Mouse (Mus musculus) lung, adult 2 months (tissue): ENCODE measurements around the gene Slc22a18. TPM values are rescaled to one million over a fixed set of nuclear protein-coding genes. Genes with fewer than 3 reads are reported as not detected.
A peak's percentile ranks its signal among the peaks of the same experiment; 100 is the strongest.

Experiments
- DNase-seq: peaks from one replicate; pipeline ENCODE4 v3.0.0; 2022
- H3K4me1 ChIP-seq: fragments of 200-500 bp; 2 replicates; pipeline ENCODE4 v1.6.1; 2011; ENCODE audit warnings: low read length; ENCODE audit not compliant: control insufficient read depth, insufficient read depth
- H3K4me3 ChIP-seq: fragments of 200-500 bp; replicated peaks from 2 replicates; pipeline ENCODE3; 2011; ENCODE audit warnings: low read depth, mild to moderate bottlenecking, control low read depth, low read length; ENCODE audit errors: extremely low read depth
- CTCF ChIP-seq: fragments of 200-500 bp; IDR thresholded peaks from 2 replicates; pipeline ENCODE4 v1.5.1; 2011; ENCODE audit warnings: mild to moderate bottlenecking, low read length, control low read depth; ENCODE audit not compliant: insufficient read depth
- POLR2A ChIP-seq: fragments of 200-500 bp; IDR thresholded peaks from 2 replicates; pipeline ENCODE4 v1.6.1; 2011; ENCODE audit warnings: low read depth, mild to moderate bottlenecking, control low read depth, low read length, borderline replicate concordance; ENCODE audit errors: extremely low read depth
- WGBS: fragments of 180-500 bp; shearing (Covaris S2); methylation state at CpG from one replicate; pipeline ENCODE4 v1.1.7; 2018; 5-methylcytosine and 5-hydroxymethylcytosine counted together
- polyA plus RNA-seq: library from polyadenylated mRNA; depleted of rRNA; stranded (reverse); fragments of >200 nt; gene quantifications from 2 replicates; pipeline ENCODE4 v1.2.3, GENCODE M21; 2012

The Slc22a18 gene
- polyA plus RNA-seq, 1 experiment = 29.1 TPM

DNA sequence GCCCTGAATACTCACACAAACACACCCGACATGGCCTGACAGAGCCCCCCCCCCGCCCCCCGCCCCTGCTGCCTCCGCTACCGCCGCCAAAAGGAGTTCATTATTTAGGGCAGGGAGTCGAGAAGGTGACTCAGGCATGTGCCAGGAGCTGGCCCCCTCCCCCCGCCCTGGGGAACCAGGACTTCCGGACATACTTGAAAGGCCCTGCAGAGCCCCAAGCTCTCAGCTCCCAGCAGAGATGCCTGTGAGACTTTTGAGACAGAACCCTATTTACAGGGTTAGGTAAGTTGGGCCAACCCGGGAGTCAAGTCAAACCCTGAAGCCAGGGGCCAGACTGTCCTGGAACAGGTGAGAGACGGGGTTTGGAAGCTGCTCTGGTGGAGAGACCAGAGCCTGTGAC lies 11.6 kb upstream of the Slc22a18 start:
- H3K4me1 ChIP-seq = peaks cover 4% of the 10 kb centered on the region; the same call in 1 of the 2 replicates
- no peak overlapping the region for H3K4me3 ChIP-seq
- TF ChIP-seq POLR2A (no peak), CTCF (no peak)
- DNase-seq = no peak
- 49% methylated on average over 11 of the region's 11 CpGs for WGBS

GRCm38 (mm10) chr7:143462516-143462915 lies 11.0 kb upstream of the Slc22a18 start:
- Histone ChIP-seq H3K4me3 (no peak overlapping the region), H3K4me1 (peaks cover 4% of the 10 kb centered on the region; the same call in 1 of the 2 replicates)
- TF ChIP-seq POLR2A (no peak), CTCF (no peak)
- WGBS = 84% methylated on average over 5 of the region's 5 CpGs
- DNase-seq = no peak

DNA sequence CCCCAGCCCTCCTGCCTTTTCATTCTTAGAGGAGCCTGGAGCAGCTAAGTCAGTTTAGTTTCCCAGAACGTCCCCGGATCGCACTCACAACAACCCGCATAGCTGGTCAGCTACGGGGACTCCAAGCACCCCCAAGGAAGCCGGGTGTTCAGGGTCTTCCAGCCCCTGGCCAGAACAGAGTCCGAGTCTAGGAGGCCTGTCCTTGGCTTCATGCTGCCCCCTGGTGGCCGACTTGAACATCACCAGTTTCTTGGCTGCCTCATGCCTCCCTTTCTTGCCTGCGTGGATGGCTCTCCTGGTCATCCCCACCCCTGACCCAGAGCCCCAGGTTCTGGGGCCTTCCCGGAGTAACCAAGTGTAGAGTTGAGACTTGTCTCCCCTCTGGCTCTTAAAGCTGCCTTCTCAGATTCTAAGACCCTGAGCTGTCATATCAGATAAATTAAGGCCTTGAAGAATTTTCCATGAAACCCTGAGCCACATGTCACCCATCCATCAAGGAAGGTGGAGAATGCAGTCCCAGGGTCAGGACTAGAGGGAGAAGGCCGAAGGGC lies 9.6 kb upstream of the Slc22a18 start:
- DNase-seq = peak; percentile 85
- TF ChIP-seq CTCF = peak; percentile 90
- no peak for TF ChIP-seq POLR2A
- WGBS = 29% methylated on average over 11 of the region's 11 CpGs
- H3K4me1 ChIP-seq = peaks cover 4% of the 10 kb centered on the region; the same call in 1 of the 2 replicates
- no peak overlapping the region for H3K4me3 ChIP-seq

GRCm38 (mm10) chr7:143464811-143465560 lies 8.6 kb upstream of the Slc22a18 start:
- no peak for TF ChIP-seq POLR2A
- no peak for TF ChIP-seq CTCF
- H3K4me1 ChIP-seq = peaks cover 4% of the 10 kb centered on the region; the same call in 1 of the 2 replicates
- no peak overlapping the region for H3K4me3 ChIP-seq
- peak; percentile 31 for DNase-seq
- 16% methylated on average over 56 of the region's 56 CpGs for WGBS

DNA sequence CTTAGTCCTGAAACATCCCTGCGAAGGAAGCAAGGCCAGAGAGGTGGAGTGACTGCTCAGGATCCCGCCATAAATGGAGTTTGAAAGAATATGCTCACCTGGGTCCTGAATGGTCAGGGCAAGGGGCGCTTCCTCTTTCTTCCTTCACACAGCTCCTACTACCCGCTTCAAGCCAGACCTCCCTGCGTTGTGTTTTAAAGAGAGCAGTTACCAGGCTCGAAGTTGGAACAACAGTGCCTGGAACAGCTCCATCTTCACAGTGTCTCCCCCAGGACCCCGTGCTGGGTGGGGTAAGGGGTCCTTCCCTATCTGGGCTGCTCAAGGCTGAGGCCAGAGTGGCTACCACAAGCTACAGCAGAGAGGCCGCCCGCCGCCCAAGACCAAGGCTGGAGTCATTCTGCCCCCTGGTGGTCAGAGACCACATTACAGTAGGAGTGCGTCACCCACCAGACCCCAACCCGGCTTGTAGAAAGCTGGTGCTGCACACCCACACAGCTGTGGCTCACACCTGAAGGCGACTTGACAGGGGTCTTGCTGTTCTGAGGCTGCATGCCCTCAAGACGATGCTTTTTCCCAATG lies 7.3 kb upstream of the Slc22a18 start:
- WGBS = 37% methylated on average over 14 of the region's 14 CpGs
- Histone ChIP-seq H3K4me1 (no peaks in the 10 kb centered on the region), H3K4me3 (no peak overlapping the region)
- DNase-seq = peak; percentile 85
- no peak for TF ChIP-seq POLR2A
- peak; percentile 85 for TF ChIP-seq CTCF

GRCm38 (mm10) chr7:143467714-143468113 lies 5.8 kb upstream of the Slc22a18 start:
- H3K4me1 ChIP-seq = no peaks in the 10 kb centered on the region
- no peak for TF ChIP-seq CTCF
- TF ChIP-seq POLR2A = no peak
- H3K4me3 ChIP-seq = no peak overlapping the region
- DNase-seq = no peak
- WGBS = 38% methylated on average over 6 of the region's 6 CpGs

DNA sequence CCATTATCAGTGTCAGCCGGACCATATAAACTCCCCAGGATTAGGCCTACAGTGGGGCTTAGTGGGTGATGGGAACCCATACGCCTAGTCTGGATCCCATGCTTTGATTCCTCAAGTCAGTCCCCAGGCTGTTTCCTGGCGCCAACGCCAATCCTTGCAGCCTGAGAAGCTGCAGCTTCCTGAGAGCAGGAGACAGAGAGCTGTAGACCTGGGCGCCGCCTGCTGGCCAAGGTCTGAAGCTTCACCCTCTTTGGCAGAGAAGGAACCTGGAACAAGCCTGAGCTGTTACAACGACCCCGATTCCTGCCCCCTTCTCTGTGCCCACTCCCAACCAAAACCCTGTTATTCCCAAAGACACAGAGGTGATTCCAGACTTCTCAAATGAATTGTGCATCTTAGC lies 3.6 kb upstream of the Slc22a18 start:
- TF ChIP-seq CTCF = peak; percentile 91
- TF ChIP-seq POLR2A = no peak
- Histone ChIP-seq H3K4me1 (peaks cover 2% of the 10 kb centered on the region; the same call in 1 of the 2 replicates), H3K4me3 (no peak overlapping the region)
- DNase-seq = peak; percentile 75
- WGBS = 9% methylated on average over 8 of the region's 8 CpGs

DNA sequence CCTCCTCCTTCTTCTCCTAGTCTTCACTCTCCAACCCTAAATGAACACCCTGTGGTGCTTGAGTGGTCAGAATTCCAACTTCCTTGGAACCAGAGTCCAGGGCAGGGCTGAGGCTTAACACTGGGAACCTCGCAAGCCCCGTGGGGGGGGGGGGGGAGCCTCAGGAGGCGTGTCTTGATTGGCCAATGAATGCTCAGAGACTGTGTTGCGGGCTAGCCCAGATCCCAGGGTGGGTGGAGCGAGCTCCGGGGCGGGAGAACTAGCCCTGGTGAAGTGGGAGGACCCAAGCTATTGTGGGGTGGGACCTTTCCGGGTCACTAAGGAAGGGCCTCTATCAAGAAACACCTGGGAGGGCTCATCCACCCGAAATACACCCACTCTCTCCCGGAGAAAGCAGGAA lies 1.3 kb downstream of the Slc22a18 start:
- Histone ChIP-seq H3K4me3 (no peak overlapping the region), H3K4me1 (peaks cover 2% of the 10 kb centered on the region; the same call in 1 of the 2 replicates)
- no peak for DNase-seq
- TF ChIP-seq POLR2A (no peak), CTCF (no peak)
- WGBS = 36% methylated on average over 10 of the region's 10 CpGs

DNA sequence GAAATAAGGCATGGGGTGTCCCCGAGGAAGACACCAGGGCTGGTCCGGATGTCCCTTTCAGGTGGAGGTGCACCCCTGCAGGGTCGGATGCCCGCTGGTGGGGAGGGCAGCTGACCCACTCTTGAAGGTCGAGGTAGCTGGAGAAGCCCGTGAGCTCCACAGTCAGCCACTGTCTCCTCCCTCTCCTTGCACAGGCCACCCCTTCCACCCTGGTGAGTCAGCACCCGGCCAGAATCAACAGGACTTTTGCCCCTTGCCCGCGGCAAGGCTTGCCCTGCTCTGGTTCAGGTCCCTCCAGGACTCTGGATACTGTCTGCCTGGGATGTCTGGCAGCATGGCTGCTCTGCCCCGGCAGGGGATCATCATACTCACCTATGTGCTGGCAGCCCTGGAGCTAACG lies 2.3 kb downstream of the Slc22a18 start:
- no peak overlapping the region for H3K4me3 ChIP-seq

More for the DNA sequence above, 2.3 kb downstream of the Slc22a18 start:
- no peak for TF ChIP-seq CTCF
- no peak for TF ChIP-seq POLR2A
- H3K4me1 ChIP-seq = peaks cover 2% of the 10 kb centered on the region; the same call in 1 of the 2 replicates
- 59% methylated on average over 11 of the region's 11 CpGs for WGBS
- DNase-seq = no peak
